Mouse (Mus musculus): ENCODE data around the gene Gpr152. TPM values are rescaled to one million over a fixed set of nuclear protein-coding genes. Genes with fewer than 3 reads are reported as not detected.
"Not testable (repeated sequence)": the region's sequence is repeated elsewhere in the genome, so short reads cannot be mapped to it uniquely, and the experiment has no call there.

The Gpr152 gene
- polyA plus RNA-seq, 1 experiment from 2014 or later, result 0.05 TPM

GRCm38 (mm10) chr19:4113186-4113805, 26.3 kb upstream of the Gpr152 start:
- Histone ChIP-seq H3K27me3 (no peaks in the 10 kb centered on the region), H3K4me3 (no peak overlapping the region), H3K9ac (no peak overlapping the region), H3K27ac (no peak overlapping the region; the same call in 1 of the 2 replicates), H3K36me3 (peaks cover 69% of the 10 kb centered on the region), H3K4me2 (replicated peaks) (no peak overlapping the region), H3K9me3 (replicated peaks) (no peaks in the 10 kb centered on the region), H3K4me1 (no peaks in the 10 kb centered on the region)
- no peak for ATAC-seq (ENCODE audit: low FRiP score)
- 86% methylated on average over 13 of the region's 13 CpGs for WGBS

- Histone ChIP-seq H3K4me3 (no peak overlapping the region), H3K36me3 (peaks cover 65% of the 10 kb centered on the region), H3K9me3 (replicated peaks) (no peaks in the 10 kb centered on the region), H3K27me3 (no peaks in the 10 kb centered on the region), H3K27ac (no peak overlapping the region), H3K4me1 (no peaks in the 10 kb centered on the region), H3K4me2 (replicated peaks) (no peak overlapping the region), H3K9ac (no peak overlapping the region)
- no peak for ATAC-seq (ENCODE audit: low FRiP score)
- 69% methylated on average over 5 of the region's 5 CpGs for WGBS
Measured at GRCm38 (mm10) chr19:4113806-4114230, 25.8 kb upstream of the Gpr152 start.

DNA sequence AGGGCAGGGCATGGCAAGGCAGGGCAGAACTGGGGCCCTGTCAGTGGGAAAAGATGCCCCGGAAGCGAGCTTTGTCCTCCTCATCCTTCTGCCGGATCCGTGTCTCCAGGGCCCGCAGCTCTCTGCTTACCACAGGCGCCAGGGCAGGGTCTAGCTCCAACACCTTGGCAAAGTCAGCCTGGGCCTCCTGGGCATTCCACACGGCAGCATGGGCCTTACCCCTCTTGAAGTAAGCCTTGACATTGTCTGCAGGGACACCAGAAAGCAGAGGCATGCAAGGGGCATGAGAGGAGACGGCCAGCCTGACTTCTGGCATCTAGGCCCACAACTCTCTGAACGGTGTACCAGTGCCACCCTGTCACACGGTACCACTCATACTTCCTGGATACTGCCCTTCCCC, 25.0 kb upstream of the Gpr152 start:
- H3K36me3 ChIP-seq, result peaks cover 65% of the 10 kb centered on the region
- H3K4me1 ChIP-seq, result no peaks in the 10 kb centered on the region
- WGBS, result 94% methylated on average over 10 of the region's 10 CpGs
- H3K27ac ChIP-seq, result no peak overlapping the region
- no peak overlapping the region for H3K9ac ChIP-seq
- H3K4me3 ChIP-seq, result no peak overlapping the region
- H3K27me3 ChIP-seq, result no peaks in the 10 kb centered on the region
- no peaks in the 10 kb centered on the region for H3K9me3 ChIP-seq (replicated peaks)
- no peak for ATAC-seq (ENCODE audit: low FRiP score)
- no peak overlapping the region for H3K4me2 ChIP-seq (replicated peaks)

GRCm38 (mm10) chr19:4115144-4115543, 24.4 kb upstream of the Gpr152 start:
- no peak for ATAC-seq (ENCODE audit: low FRiP score)
- H3K4me1 ChIP-seq, result peaks cover 2% of the 10 kb centered on the region
- 95% methylated on average over 10 of the region's 10 CpGs for WGBS
- no peak overlapping the region for H3K4me2 ChIP-seq (replicated peaks)
- H3K4me3 ChIP-seq, result no peak overlapping the region
- H3K27me3 ChIP-seq, result no peaks in the 10 kb centered on the region
- no peak overlapping the region for H3K27ac ChIP-seq
- H3K9me3 ChIP-seq (replicated peaks), result no peaks in the 10 kb centered on the region
- peaks cover 65% of the 10 kb centered on the region for H3K36me3 ChIP-seq
- no peak overlapping the region for H3K9ac ChIP-seq

- WGBS, result 83% methylated on average over 11 of the region's 11 CpGs
- H3K4me3 ChIP-seq, result no peak overlapping the region
- H3K27ac ChIP-seq, result no peak overlapping the region
- no peaks in the 10 kb centered on the region for H3K9me3 ChIP-seq (replicated peaks)
- peaks cover 65% of the 10 kb centered on the region for H3K36me3 ChIP-seq
- H3K27me3 ChIP-seq, result no peaks in the 10 kb centered on the region
- H3K4me2 ChIP-seq (replicated peaks), result no peak overlapping the region
- no peak for ATAC-seq (ENCODE audit: low FRiP score)
- peaks cover 9% of the 10 kb centered on the region for H3K4me1 ChIP-seq
- H3K9ac ChIP-seq, result no peak overlapping the region
Measured at GRCm38 (mm10) chr19:4115816-4116215, 23.8 kb upstream of the Gpr152 start.

- H3K4me1 ChIP-seq, result peaks cover 11% of the 10 kb centered on the region
- no peak for ATAC-seq (ENCODE audit: low FRiP score)
- H3K27me3 ChIP-seq, result no peaks in the 10 kb centered on the region
- no peak overlapping the region for H3K4me3 ChIP-seq
- H3K4me2 ChIP-seq (replicated peaks), result no peak overlapping the region
- no peak overlapping the region for H3K27ac ChIP-seq
- 98% methylated on average over 7 of the region's 7 CpGs for WGBS
- H3K36me3 ChIP-seq, result peaks cover 56% of the 10 kb centered on the region
- no peak overlapping the region for H3K9ac ChIP-seq
- no peaks in the 10 kb centered on the region for H3K9me3 ChIP-seq (replicated peaks)
Measured at GRCm38 (mm10) chr19:4117006-4117405, 22.6 kb upstream of the Gpr152 start.

DNA sequence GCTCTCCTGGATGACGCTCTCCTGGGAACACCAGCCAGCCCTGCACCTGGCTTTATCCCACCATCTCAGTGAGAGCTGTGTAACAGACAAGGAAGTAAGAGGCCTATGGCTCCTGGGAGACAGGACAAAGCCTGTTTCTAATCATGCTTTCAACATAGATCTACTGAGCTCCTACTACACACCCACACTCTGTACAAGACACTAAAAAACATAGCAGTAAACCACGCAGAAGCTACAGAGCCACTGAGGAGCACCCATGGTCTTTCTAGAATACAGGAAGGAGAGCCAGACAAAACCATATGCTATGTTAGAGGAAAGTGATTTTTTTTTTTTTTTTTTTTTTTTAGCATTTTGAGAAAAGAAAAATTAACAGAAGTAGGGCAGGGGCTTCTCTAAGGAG, 21.2 kb upstream of the Gpr152 start:
- WGBS, result 95% methylated on average over 2 of the region's 2 CpGs
- no peaks in the 10 kb centered on the region for H3K27me3 ChIP-seq
- H3K4me2 ChIP-seq (replicated peaks), result no peak overlapping the region
- no peaks in the 10 kb centered on the region for H3K9me3 ChIP-seq (replicated peaks)
- ATAC-seq (ENCODE audit: low FRiP score), result no peak
- no peak overlapping the region for H3K9ac ChIP-seq
- H3K27ac ChIP-seq, result no peak overlapping the region
- peaks cover 45% of the 10 kb centered on the region for H3K36me3 ChIP-seq
- H3K4me1 ChIP-seq, result peaks cover 11% of the 10 kb centered on the region
- H3K4me3 ChIP-seq, result no peak overlapping the region

GRCm38 (mm10) chr19:4119716-4120487, 19.7 kb upstream of the Gpr152 start:
- 0 out of 2 replicates have a peak overlapping the region, but pooled peaks have one; percentile 43 for H3K4me3 ChIP-seq
- H3K4me1 ChIP-seq, result peaks cover 11% of the 10 kb centered on the region
- peaks cover 29% of the 10 kb centered on the region for H3K36me3 ChIP-seq
- no peak for ATAC-seq (ENCODE audit: low FRiP score)
- H3K4me2 ChIP-seq (replicated peaks), result peak overlapping the region; percentile 49
- 93% methylated on average over 6 of the region's 6 CpGs for WGBS
- no peak overlapping the region for H3K27ac ChIP-seq
- no peaks in the 10 kb centered on the region for H3K9me3 ChIP-seq (replicated peaks)
- H3K9ac ChIP-seq, result no peak overlapping the region
- H3K27me3 ChIP-seq, result no peaks in the 10 kb centered on the region

DNA sequence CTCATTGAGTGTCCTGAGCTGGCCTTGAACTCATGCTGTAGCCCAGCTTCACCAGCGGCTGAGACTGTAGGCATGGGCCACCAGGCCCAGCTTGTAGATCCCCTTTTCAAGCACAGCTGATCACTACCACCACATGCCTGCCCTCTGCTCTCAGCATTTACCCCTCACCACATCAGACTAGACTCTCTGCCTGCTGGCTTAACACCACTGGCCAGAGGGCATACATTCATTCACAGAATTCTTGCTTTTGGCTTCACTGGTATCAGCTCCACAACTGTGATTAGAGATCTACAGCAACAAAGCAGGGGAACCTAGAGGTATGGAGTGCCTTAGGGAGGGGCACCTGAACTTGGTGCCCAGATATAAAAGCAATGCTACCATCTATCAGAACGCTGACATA, 19.1 kb upstream of the Gpr152 start:
- ATAC-seq (ENCODE audit: low FRiP score), result no peak
- peaks cover 23% of the 10 kb centered on the region for H3K36me3 ChIP-seq
- H3K27ac ChIP-seq, result no peak overlapping the region
- H3K4me3 ChIP-seq, result 0 out of 2 replicates have a peak overlapping the region, but pooled peaks have one; percentile 43
- H3K4me1 ChIP-seq, result peaks cover 14% of the 10 kb centered on the region
- H3K4me2 ChIP-seq (replicated peaks), result peak overlapping the region; percentile 49
- no peaks in the 10 kb centered on the region for H3K9me3 ChIP-seq (replicated peaks)
- no peak overlapping the region for H3K9ac ChIP-seq
- H3K27me3 ChIP-seq, result no peaks in the 10 kb centered on the region
- 99% methylated on average over 2 of the region's 2 CpGs for WGBS

DNA sequence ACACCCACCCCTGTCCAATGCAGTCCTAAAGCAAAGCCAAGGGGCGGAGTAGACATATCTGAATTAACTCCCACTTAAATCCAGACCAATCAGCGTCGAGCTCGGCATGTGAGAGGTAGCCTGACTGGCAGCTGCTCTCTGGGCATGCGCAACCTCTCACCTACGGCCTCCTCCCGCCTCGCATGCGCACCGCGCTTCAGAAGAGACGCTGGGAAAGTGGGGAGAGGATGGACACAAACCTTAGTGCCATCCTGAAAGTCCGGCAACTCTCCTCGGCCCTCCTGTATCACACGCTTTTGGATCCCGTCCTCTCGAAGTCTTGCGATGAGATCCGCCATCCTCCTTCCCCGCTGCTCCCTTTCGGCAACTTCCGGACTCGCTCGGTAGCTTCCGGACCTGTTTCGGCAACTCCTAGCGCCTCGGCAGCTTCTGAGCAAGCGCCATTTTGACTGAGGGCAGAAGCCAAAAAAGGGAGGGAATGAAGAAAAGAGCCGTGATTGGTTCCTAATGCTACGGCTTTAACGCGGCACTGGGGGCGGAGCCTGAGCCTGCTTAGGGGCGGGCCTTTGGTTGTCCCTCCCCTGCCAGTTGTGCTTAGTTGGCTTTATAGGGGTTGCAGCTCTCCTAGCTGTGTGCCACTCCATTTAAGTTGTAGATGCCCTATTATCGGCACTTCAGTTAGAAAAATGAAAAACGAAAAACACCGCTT, 18.3 kb upstream of the Gpr152 start:
- Histone ChIP-seq H3K36me3 (peaks cover 17% of the 10 kb centered on the region; the same call in 1 of the 2 replicates), H3K27me3 (no peaks in the 10 kb centered on the region), H3K27ac (peak overlapping the region; percentile 85), H3K9me3 (replicated peaks) (no peaks in the 10 kb centered on the region), H3K4me2 (replicated peaks) (peak overlapping the region; percentile 49), H3K4me3 (peak overlapping the region; percentile 43), H3K9ac (peak overlapping the region; percentile 50; the same call in 1 of the 2 replicates), H3K4me1 (peaks cover 14% of the 10 kb centered on the region)
- peak; percentile 79 for ATAC-seq (ENCODE audit: low FRiP score)
- WGBS, result 4% methylated on average over 38 of the region's 38 CpGs

DNA sequence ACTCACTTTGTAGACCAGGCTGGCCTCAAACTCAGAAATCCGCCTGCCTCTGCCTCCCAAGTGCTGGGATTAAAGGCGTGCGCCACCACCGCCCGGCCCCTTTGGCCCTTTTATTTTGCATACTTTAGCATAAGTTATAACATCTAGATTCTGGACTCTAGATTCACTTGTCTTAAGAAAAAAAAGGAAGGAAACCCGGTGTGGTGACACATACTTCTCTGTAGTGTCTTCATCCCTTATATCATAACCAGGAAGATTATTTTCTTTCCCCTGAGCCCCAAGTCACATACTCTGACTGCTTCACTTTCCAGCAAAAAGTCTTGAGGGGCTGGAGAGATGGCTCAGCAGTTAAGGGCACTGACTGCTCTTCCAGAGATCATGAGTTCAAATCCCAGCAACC, 17.7 kb upstream of the Gpr152 start:
- H3K27me3 ChIP-seq; H3K4me3 ChIP-seq; H3K9me3 ChIP-seq (replicated peaks); ATAC-seq (ENCODE audit: low FRiP score); H3K9ac ChIP-seq; H3K27ac ChIP-seq: not testable (repeated sequence)
- Histone ChIP-seq H3K4me1 (peaks cover 20% of the 10 kb centered on the region), H3K36me3 (peaks cover 11% of the 10 kb centered on the region; the same call in 1 of the 2 replicates), H3K4me2 (replicated peaks) (peak overlapping the region; percentile 49)
- WGBS, result 55% methylated on average over 6 of the region's 6 CpGs
